Mouse (Mus musculus) monocyte, adult 5-6 weeks (primary cell): ENCODE measurements around the gene Orc3. TPM values are rescaled to one million over a fixed set of nuclear protein-coding genes. Genes with fewer than 3 reads are reported as not detected.

Experiments
- ATAC-seq: fragments of 153-309, 156-312 bp; replicated peaks from 2 replicates; pipeline ENCODE4 v1.8.0; 2017; ENCODE audit warnings: mild to moderate bottlenecking; ENCODE audit not compliant: low TSS enrichment, insufficient number of reproducible peaks, severe bottlenecking, poor library complexity, low FRiP score
- total RNA-seq: library from RNA; stranded (forward); fragments of 200-1000, 200-491, 200-594 nt; gene quantifications from 3 replicates; pipeline ENCODE4 v1.2.3, GENCODE M21; 2017

Orc3 gene
- total RNA-seq, 1 experiment from 2014 or later: 59.8 TPM

DNA sequence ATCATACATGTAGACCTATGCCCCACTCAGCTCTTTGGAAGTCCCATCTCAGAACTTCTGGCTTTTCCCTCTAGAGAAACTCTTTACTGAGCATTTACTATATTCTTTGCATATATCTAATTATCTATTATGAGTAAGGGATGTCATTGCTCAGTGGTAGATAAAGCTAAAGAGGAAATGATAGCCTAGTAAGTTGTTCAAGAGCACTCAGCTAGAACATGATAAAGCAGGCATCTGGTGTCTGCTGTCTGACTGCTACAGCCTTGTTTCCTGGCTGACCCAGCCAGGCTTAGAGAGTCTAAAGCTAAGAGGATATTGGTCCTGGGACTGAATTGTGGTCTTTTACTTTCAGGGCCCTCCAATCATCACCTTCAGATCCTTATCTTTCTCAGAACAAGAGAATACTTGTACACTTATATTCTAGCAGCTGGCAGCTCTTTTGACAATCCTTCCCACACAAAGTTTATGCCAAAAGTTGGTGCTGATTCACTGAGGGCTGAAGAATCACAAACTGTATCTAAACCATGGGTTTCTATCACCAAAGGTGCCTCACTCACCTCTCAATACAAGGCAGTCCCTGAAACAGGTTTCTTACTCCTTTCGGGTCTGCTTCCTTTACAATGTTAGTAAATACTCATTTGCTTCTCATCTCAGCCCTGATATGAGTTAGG lies 86.2 kb downstream of the Orc3 start:
- no peak for ATAC-seq

GRCm38 (mm10) chr4:34526771-34527170 lies 88.0 kb downstream of the Orc3 start:
- ATAC-seq: peak; percentile 50; the same call in 1 of the 2 replicates

GRCm38 (mm10) chr4:34523586-34523985 lies 91.2 kb downstream of the Orc3 start:
- ATAC-seq: no peak

DNA sequence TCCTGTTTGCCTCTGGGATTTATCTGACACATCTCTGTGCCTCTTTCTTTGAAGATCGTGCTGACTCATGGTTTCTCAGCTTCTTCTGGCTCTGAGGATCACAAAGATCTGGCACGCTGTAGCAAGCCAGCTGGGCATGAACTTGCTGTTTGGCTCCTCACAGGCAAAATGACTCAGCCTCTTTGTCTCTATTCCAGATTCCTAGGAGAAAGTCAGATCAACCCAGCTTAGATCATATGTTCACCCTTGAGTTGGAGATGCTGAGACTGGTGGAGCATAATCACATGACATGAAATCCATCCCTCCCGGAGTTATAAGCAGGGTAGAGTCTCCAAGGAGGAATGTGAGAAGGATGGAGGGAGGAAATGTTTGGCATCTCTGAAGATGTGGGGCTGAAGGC lies 91.9 kb downstream of the Orc3 start:
- no peak for ATAC-seq

Other genes starting within 250 kb of the Orc3 start
- gene Akirin2, start 64.0 kb downstream of the Orc3 start, total RNA-seq: 51.4 to 79.7 TPM (median 64.7 TPM) in 3 replicates
- 18.7 to 26.0 TPM (median 24.8 TPM) in 3 replicates for gene Rars2, start within 50 bp of the Orc3 start, total RNA-seq
- gene Slc35a1, start 72.5 kb upstream of the Orc3 start, total RNA-seq: 10.5 to 24.0 TPM (median 22.2 TPM) in 3 replicates
- 0.87 to 2.0 TPM (median 0.96 TPM) in 3 replicates for gene Cfap206, start 115.3 kb upstream of the Orc3 start, total RNA-seq
- not detected in 3 replicates for gene Gm136, start 141.3 kb upstream of the Orc3 start, total RNA-seq
- 14.6 to 34.8 TPM (median 28.1 TPM) in 3 replicates for gene Smim8, start 163.5 kb upstream of the Orc3 start, total RNA-seq